Mouse (Mus musculus) hindbrain, postnatal 0 days (tissue): Measurements from ENCODE around the gene Gmfb. TPM values are rescaled to one million over a fixed set of nuclear protein-coding genes. Genes with fewer than 3 reads are reported as not detected.
A peak's percentile ranks its signal among the peaks of the same experiment; 100 is the strongest.

Source experiments
- ATAC-seq: fragments of 200-750 bp; cut with Nextera tagmentation; 2 replicates; pipeline ENCODE4 v1.8.0; 2017; ENCODE audit warnings: mild to moderate bottlenecking, moderate TSS enrichment, moderate library complexity
- DNase-seq: peaks from one replicate; pipeline ENCODE4 v3.0.0-alpha.2; 2015; ENCODE audit warnings: low spot score
- H3K27ac ChIP-seq: fragments of 300-500 bp; sonication (generic); 2 replicates; pipeline ENCODE4 v1.5.1; 2014; ENCODE audit warnings: mild to moderate bottlenecking
- H3K27me3 ChIP-seq: fragments of 300-500 bp; sonication (generic); 2 replicates; pipeline ENCODE4 v1.6.1; 2014; ENCODE audit warnings: low read length, mixed read lengths; ENCODE audit not compliant: insufficient read depth
- H3K36me3 ChIP-seq: fragments of 300-500 bp; sonication (generic); 2 replicates; pipeline ENCODE4 v1.6.1; 2014; ENCODE audit warnings: low read length, mixed read lengths; ENCODE audit not compliant: insufficient read depth
- H3K4me1 ChIP-seq: fragments of 300-500 bp; sonication (generic); 2 replicates; pipeline ENCODE4 v1.6.1; 2014; ENCODE audit warnings: antibody characterized with exemption, low read length, mixed read lengths; ENCODE audit not compliant: insufficient read depth
- H3K4me2 ChIP-seq: fragments of 300-500 bp; sonication (generic); 2 replicates; pipeline ENCODE4 v1.6.1; 2014; ENCODE audit warnings: low read depth, mild to moderate bottlenecking, low read length, moderate library complexity, mixed read lengths
- H3K4me3 ChIP-seq: fragments of 300-500 bp; sonication (generic); 2 replicates; pipeline ENCODE4 v1.5.1; 2014; ENCODE audit warnings: low read length
- H3K9ac ChIP-seq: fragments of 300-500 bp; sonication (generic); replicated peaks from 2 replicates; pipeline ENCODE4 v1.6.1; 2014; ENCODE audit warnings: mild to moderate bottlenecking, low read length, moderate library complexity, mixed read lengths
- H3K9me3 ChIP-seq: fragments of 300-500 bp; sonication (generic); 2 replicates; pipeline ENCODE4 v1.6.1; 2016; ENCODE audit warnings: low read length, mixed read lengths
- CTCF ChIP-seq: IDR thresholded peaks from 2 replicates; pipeline ENCODE4 v1.5.1; 2016; ENCODE audit warnings: antibody characterized with exemption, control low read depth, low read depth
- WGBS: fragments of 180-500 bp; shearing (Covaris S2); extraction: QIAGEN DNeasy Blood & Tissue Kit; methylation state at CpG from one replicate; pipeline ENCODE4 v1.1.7; 2014; 5-methylcytosine and 5-hydroxymethylcytosine counted together
- polyA plus RNA-seq: library from polyadenylated mRNA; unstranded; fragments of >200 nt; fragmentation: Nextera tagmentation; extraction: Ambion mirVana; gene quantifications from 2 replicates; pipeline ENCODE4 v1.2.1, GENCODE M21; 2015
- total RNA-seq: library from RNA; depleted of rRNA; stranded (reverse); fragments of >200 nt; gene quantifications from 2 replicates; pipeline ENCODE4 v1.2.3, GENCODE M21; 2014; rRNA removed

Gene Gmfb
- 121 and 126 TPM in 2 replicates for total RNA-seq
- polyA plus RNA-seq = 113 and 117 TPM in 2 replicates

DNA sequence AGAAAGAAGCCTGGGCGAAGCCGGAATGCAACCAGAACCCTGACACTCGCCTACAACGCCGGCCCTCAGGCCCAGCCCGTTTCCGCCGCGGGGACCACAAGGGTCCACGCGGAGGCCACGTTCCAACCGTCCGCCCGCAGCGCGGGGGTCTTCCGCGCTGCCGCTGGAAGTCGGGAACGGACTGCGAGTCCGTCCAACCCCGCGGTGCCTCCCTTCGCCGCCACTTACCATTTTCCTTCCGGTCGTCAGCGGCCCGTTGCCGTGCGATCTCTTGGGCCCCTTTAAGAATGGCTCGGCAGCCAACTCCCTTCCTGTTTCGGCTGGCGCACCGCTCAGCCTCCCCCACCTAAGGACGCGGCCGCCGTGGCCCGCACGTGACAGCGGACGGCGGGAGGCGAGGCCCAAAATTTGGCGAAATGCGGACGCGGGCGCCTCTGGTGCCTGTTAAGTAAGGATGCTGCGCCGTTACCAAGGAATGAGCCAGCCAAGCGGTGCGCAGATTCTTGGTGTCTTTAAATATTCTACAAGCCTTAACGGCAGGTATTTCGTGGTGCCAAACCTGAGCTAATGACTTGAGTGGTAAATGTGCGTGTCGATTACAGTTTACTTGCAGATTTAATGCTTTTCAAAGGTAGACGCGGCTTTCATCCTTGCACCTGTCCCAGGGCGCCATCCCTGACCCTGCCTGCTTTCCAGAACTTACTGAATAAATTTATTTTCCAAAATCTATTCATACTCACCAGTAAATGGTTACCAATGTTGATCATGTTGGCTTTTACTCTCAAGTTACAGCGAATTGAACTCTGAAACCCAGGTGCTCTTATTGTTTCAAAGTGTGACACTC lies at the start of gene Gmfb:
Gene Gmfb (minus strand): TSS at position 370 of the 844 bp plus-strand sequence.
- Histone ChIP-seq H3K4me2 (peak within 1 kb of the TSS; percentile 91), H3K9me3 (no peaks in the 10 kb centered on the region), H3K36me3 (no peaks in the 10 kb centered on the region), H3K27me3 (no peaks in the 10 kb centered on the region), H3K27ac (peak within 1 kb of the TSS; percentile 90), H3K9ac (peak within 1 kb of the TSS; percentile 92), H3K4me3 (peak within 1 kb of the TSS; percentile 97), H3K4me1 (peaks cover 14% of the 10 kb centered on the region; the same call in 1 of the 2 replicates)
- peak; percentile 97 for DNase-seq
- WGBS = under 1% methylated on average over 65 of the region's 65 CpGs
- ATAC-seq = peak; percentile 99
- peak; percentile 52 for TF ChIP-seq CTCF

DNA sequence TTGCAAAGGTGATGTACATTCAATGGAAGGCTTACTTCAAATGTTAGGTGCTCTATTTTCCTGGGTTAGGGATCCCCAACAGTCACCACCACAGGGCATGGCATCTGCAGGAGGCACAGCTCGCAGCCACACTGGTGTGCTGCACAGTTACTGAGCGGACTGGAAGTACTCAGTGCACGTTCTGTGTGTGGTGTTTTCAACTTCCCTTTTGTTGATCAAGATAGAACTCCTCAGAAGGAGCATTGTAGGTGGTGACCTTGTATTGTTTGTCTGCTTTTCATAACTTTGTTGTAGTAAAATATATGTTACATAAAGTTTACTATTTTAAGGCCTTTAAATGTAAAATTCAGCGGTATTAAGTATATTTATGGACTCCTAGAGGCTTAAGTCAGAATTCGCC lies 40.9 kb upstream of the Gmfb start:
- Histone ChIP-seq H3K9me3 (no peaks in the 10 kb centered on the region), H3K4me1 (no peaks in the 10 kb centered on the region), H3K27ac (no peak overlapping the region), H3K4me2 (no peak overlapping the region), H3K4me3 (no peak overlapping the region), H3K36me3 (no peaks in the 10 kb centered on the region), H3K9ac (no peak overlapping the region), H3K27me3 (no peaks in the 10 kb centered on the region)
- ATAC-seq (no peak), DNase-seq (no peak)
- 92% methylated on average over 5 of the region's 5 CpGs for WGBS
- TF ChIP-seq CTCF = no peak

DNA sequence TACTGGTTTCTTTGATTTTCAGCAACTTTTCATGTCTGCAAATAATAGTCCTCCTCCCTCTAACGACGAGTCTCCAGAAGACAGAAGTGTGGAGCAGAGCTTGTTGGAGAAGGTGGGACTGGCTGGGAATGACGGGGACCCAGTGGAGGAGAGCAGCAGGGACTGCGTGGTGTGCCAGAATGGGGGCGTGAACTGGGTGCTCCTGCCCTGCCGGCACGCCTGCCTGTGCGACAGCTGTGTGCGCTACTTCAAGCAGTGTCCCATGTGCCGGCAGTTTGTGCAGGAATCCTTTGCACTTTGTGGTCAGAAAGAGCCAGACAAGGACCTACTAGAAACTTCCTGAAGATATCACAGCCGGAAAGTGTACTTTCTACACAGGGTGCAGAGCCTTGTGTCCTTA lies 31.6 kb upstream of the Gmfb start:
- no peak for TF ChIP-seq CTCF
- peaks cover 4% of the 10 kb centered on the region; the same call in 1 of the 2 replicates for H3K36me3 ChIP-seq
- no peaks in the 10 kb centered on the region for H3K9me3 ChIP-seq
- DNase-seq = no peak
- H3K9ac ChIP-seq = no peak overlapping the region
- no peak for ATAC-seq
- H3K27me3 ChIP-seq = no peaks in the 10 kb centered on the region
- 85% methylated on average over 11 of the region's 11 CpGs for WGBS
- no peak overlapping the region for H3K4me2 ChIP-seq
- H3K4me3 ChIP-seq = no peak overlapping the region
- no peak overlapping the region for H3K27ac ChIP-seq
- no peaks in the 10 kb centered on the region for H3K4me1 ChIP-seq

DNA sequence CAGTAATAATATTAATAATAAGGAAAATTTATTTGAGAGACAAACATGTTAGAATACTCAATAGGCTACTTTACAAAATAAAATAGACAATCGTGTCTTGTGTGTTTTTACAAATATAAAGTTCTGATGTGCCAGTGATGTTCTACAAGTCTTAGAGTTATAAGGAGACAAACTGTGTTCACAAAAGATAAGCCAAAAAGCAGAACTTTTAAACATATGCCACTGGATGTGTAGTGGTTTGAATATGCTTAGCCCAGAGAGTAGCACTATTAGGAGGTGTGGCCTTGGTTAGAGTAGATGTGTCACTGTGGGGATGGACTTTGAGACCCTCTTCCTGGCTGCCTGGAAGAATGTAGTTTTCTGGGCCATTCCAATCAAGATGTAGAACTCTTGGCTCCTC lies 27.7 kb upstream of the Gmfb start:
- H3K4me2 ChIP-seq = no peak overlapping the region

GRCm38 (mm10) chr14:46848736-46849135 lies 26.7 kb upstream of the Gmfb start:
- H3K27me3 ChIP-seq = no peaks in the 10 kb centered on the region
- no peaks in the 10 kb centered on the region for H3K36me3 ChIP-seq
- H3K4me2 ChIP-seq = no peak overlapping the region
- WGBS = 85% methylated on average over 5 of the region's 5 CpGs
- DNase-seq (no peak), ATAC-seq (no peak)
- no peak overlapping the region for H3K4me3 ChIP-seq
- no peaks in the 10 kb centered on the region for H3K4me1 ChIP-seq
- H3K27ac ChIP-seq = no peak overlapping the region
- no peaks in the 10 kb centered on the region for H3K9me3 ChIP-seq
- TF ChIP-seq CTCF = no peak
- no peak overlapping the region for H3K9ac ChIP-seq

More for the DNA sequence above, 27.7 kb upstream of the Gmfb start:
- Histone ChIP-seq H3K9ac (no peak overlapping the region), H3K36me3 (peaks cover 3% of the 10 kb centered on the region; the same call in 1 of the 2 replicates), H3K4me1 (no peaks in the 10 kb centered on the region), H3K9me3 (no peaks in the 10 kb centered on the region), H3K27ac (no peak overlapping the region), H3K27me3 (no peaks in the 10 kb centered on the region), H3K4me3 (no peak overlapping the region)
- 91% methylated on average over 1 of the region's 1 CpGs for WGBS
- no peak for DNase-seq
- no peak for ATAC-seq
- TF ChIP-seq CTCF = no peak

GRCm38 (mm10) chr14:46848063-46848590 lies 26.1 kb upstream of the Gmfb start:
- DNase-seq (no peak), ATAC-seq (no peak)
- Histone ChIP-seq H3K27me3 (no peaks in the 10 kb centered on the region), H3K4me2 (no peak overlapping the region), H3K27ac (no peak overlapping the region), H3K9me3 (no peaks in the 10 kb centered on the region), H3K36me3 (no peaks in the 10 kb centered on the region), H3K4me3 (no peak overlapping the region), H3K9ac (no peak overlapping the region), H3K4me1 (no peaks in the 10 kb centered on the region)
- 82% methylated on average over 4 of the region's 4 CpGs for WGBS
- TF ChIP-seq CTCF = no peak

DNA sequence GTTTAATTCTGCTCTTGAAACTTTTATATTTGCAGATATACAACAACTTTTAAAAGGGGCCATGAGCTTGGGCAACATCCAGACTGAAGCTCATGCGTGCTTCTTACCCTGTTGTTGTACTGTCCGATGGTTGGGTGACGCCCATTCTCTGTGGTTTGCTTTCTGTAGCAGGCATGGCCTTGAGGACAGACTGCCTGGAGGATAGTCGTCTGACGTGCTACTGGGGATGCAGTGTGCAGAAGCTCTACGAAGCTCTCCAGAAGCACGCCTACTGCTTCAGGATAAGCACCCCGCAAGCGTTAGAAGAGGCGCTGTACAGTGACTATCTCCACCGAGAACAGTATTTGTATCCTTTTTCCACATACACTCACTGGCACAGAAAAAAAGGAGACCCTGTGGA lies 23.7 kb upstream of the Gmfb start:
- WGBS = 92% methylated on average over 11 of the region's 11 CpGs
- no peak for TF ChIP-seq CTCF
- DNase-seq (no peak), ATAC-seq (no peak)
- Histone ChIP-seq H3K4me2 (no peak overlapping the region), H3K27ac (no peak overlapping the region), H3K27me3 (no peaks in the 10 kb centered on the region), H3K4me1 (no peaks in the 10 kb centered on the region), H3K9me3 (no peaks in the 10 kb centered on the region), H3K9ac (no peak overlapping the region), H3K4me3 (no peak overlapping the region), H3K36me3 (peaks cover 9% of the 10 kb centered on the region)
